In the genomic region with DNA sequence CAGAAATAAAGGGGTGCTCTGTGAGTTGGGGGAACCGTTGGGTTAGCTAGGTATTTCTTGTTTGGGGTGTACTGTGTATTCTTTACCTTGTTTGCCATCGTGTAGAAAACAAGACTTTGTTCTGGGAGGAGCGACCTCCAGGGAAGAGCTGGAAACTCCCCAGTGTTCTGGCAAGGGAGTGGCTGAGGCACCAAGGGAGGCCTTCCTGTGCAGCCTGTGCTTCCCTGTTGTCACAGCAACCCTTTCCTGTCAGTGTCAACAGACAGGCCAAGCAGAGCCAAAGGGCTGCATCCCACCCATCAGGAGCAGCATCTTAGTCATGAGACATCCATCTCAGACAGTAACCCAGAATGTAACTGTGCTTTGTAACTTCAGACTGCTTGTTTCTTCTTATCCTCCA, we compare ENCODE assay signal across 8 mouse cellular contexts.
A peak's percentile ranks its signal among the peaks of the same experiment; 100 is the strongest.
DNase-seq lines count a peak whose midpoint lies in the region.

No protein-coding gene starts in this region.

- intact Hi-C loops in heart, postnatal 25 days (cut with DNase I) = loop anchor here (5.0 kb wide), 1 partner anchor 106 kb away; no protein-coding TSS in a partner anchor
- intact Hi-C loops in heart, postnatal 10 days (cut with DNase I) = no loop called here

- peak; percentile 14 to 56 for DNase-seq in heart, adult 18-20 months
- no peak for DNase-seq in heart, postnatal 25 days (ENCODE audit: low spot score)
- DNase-seq in R1 (ENCODE audit: low read depth, low spot score) = peak; percentile 52
- DNase-seq in cerebellum, adult 9-10 months = peak; percentile 82
- peak; percentile 19 to 35 for DNase-seq in heart, postnatal 10 days
- DNase-seq in left cerebral cortex, adult 9 months (ENCODE audit: low spot score in 2 of 2) = no peak
- DNase-seq in ovary, postnatal 10 days (ENCODE audit: low spot score) = no peak
- no peak for DNase-seq in retina, embryonic 14.5 days (ENCODE audit: low spot score)

Comparison
In these comparisons a context has a peak if more than half of its experiments do, and no peak if none do; other contexts are left out.
1. DNase-seq: peak in heart, adult 18-20 months (2 of 2), R1 (single experiment), cerebellum, adult 9-10 months (single experiment) and heart, postnatal 10 days (2 of 2); none in heart, postnatal 25 days (single experiment), left cerebral cortex, adult 9 months (0 of 2), ovary, postnatal 10 days (single experiment) and retina, embryonic 14.5 days (single experiment).